Mouse (Mus musculus): ENCODE results near the gene Ptar1.

DNA sequence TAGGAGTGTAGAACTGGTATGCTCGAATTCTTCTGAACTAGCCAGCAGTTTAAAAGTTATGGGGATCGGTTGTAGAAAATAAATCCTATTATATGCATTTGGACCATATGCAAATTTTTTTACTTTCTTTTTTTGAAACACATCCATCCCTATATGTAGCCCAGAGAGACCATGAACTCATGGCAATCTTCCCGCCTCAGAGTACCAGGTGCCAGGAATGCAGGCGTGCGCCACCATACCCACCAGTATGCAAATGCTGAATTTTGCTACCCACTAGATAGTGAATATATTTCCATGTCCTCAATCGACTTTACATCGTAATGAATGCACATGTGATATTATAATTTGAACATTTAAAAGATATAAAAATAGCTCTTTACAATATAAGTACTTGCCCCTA lies 39.9 kb upstream of the Ptar1 start:
- TF ChIP-seq CTCF (IDR thresholded peaks at IDR 0.05) (no peak), EP300 (IDR thresholded peaks at IDR 0.05) (no peak)

Measured in lung, postnatal 0 days (tissue).